Mouse (Mus musculus) midbrain, postnatal 0 days (tissue): ENCODE data around the gene Ryr2. TPM values are rescaled to one million over a fixed set of nuclear protein-coding genes. Genes with fewer than 3 reads are reported as not detected.

Experiments used
- ATAC-seq: fragments of 200-750 bp; cut with Nextera tagmentation; 2 replicates; pipeline ENCODE4 v1.8.0; 2017; ENCODE audit warnings: moderate number of reproducible peaks, mild to moderate bottlenecking, moderate TSS enrichment, moderate library complexity; ENCODE audit not compliant: low FRiP score
- DNase-seq: peaks from one replicate; pipeline ENCODE4 v3.0.0-alpha.2; 2015; ENCODE audit warnings: low spot score
- H3K27ac ChIP-seq: fragments of 300-500 bp; sonication (generic); 2 replicates; pipeline ENCODE4 v1.5.1; 2014; ENCODE audit warnings: low read depth, mild to moderate bottlenecking, low read length, mixed read lengths
- H3K27me3 ChIP-seq: fragments of 300-500 bp; sonication (generic); 2 replicates; pipeline ENCODE4 v1.6.1; 2014; ENCODE audit warnings: low read length, control low read depth, mixed read lengths; ENCODE audit not compliant: insufficient read depth
- H3K36me3 ChIP-seq: fragments of 300-500 bp; sonication (generic); 2 replicates; pipeline ENCODE4 v1.6.1; 2014; ENCODE audit warnings: low read length, control low read depth, mixed read lengths; ENCODE audit not compliant: insufficient read depth
- H3K4me1 ChIP-seq: fragments of 300-500 bp; sonication (generic); 2 replicates; pipeline ENCODE4 v1.6.1; 2014; ENCODE audit warnings: mild to moderate bottlenecking, control low read depth, antibody characterized with exemption, low read length, mixed read lengths; ENCODE audit not compliant: insufficient read depth
- H3K4me2 ChIP-seq: fragments of 300-500 bp; sonication (generic); 2 replicates; pipeline ENCODE4 v1.6.1; 2014; ENCODE audit warnings: low read depth, mild to moderate bottlenecking, low read length, mixed read lengths; ENCODE audit not compliant: poor library complexity, severe bottlenecking
- H3K4me3 ChIP-seq: fragments of 300-500 bp; sonication (generic); 2 replicates; pipeline ENCODE4 v1.5.1; 2014; ENCODE audit warnings: low read depth, mild to moderate bottlenecking, low read length, moderate library complexity
- H3K9ac ChIP-seq: fragments of 300-500 bp; sonication (generic); replicated peaks from 2 replicates; pipeline ENCODE4 v1.6.1; 2014; ENCODE audit warnings: mild to moderate bottlenecking, low read length, moderate library complexity, mixed read lengths; ENCODE audit not compliant: poor library complexity, severe bottlenecking
- H3K9me3 ChIP-seq: fragments of 300-500 bp; sonication (generic); 2 replicates; pipeline ENCODE4 v1.6.1; 2016; ENCODE audit warnings: low read length, control low read depth
- CTCF ChIP-seq: IDR thresholded peaks from 2 replicates; pipeline ENCODE4 v1.5.1; 2016; ENCODE audit warnings: antibody characterized with exemption, mild to moderate bottlenecking
- WGBS: fragments of 180-500 bp; shearing (Covaris S2); extraction: QIAGEN DNeasy Blood & Tissue Kit; methylation state at CpG from one replicate; pipeline ENCODE4 v1.1.7; 2014; 5-methylcytosine and 5-hydroxymethylcytosine counted together
- polyA plus RNA-seq: library from polyadenylated mRNA; unstranded; fragments of >200 nt; fragmentation: Nextera tagmentation; extraction: Ambion mirVana; gene quantifications from 2 replicates; pipeline ENCODE4 v1.2.1, GENCODE M21; 2015
- total RNA-seq: library from RNA; depleted of rRNA; stranded (reverse); fragments of >200 nt; gene quantifications from 2 replicates; pipeline ENCODE4 v1.2.3, GENCODE M21; 2014; rRNA removed

Ryr2 gene
- total and polyA plus RNA-seq, 2 experiments from 2014 or later: 3.5 to 22.5 TPM

DNA sequence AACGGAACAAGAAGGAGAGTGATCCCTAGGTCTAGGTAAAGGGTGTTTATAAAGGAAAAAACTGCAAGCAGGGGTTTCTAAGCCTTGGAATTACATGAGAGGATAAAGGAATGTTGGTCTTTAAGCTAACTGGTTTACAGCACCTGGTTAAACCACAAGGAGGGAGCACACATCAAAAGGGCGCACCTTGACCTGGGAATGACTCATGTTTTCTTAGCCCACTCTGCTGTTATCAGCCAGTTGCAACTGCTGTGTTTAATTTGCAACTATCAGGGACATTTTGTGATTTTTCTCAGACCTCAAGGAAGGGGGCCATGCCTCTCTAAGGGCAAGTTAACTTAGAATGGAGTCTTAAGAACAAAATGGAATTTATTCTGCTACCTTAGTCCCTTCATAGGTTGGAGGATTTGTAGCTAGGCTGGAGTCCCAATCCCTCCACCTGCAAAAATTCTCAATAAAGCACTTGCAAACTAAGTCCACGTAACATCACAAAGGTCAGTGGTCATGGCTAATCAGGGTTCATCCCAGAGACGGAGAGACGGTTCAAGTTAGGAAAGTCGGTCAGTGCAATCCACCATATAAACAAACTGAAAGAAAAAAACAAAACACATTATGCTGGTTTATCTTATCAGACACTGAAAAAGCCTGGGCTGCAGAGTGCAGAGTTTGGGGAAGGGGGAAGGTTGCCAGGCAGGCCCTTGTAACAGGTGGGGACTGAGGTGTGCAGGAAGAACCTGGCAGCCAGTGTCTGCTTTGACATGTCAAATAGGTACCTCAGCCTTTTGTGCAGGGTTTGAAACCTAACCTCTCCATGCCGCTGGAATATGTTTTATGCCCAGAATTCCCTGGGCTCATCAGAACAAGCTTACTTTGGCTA is 574.5 kb downstream of the Ryr2 start:
- Histone ChIP-seq H3K27ac (no peak overlapping the region), H3K9me3 (no peaks in the 10 kb centered on the region), H3K4me1 (no peaks in the 10 kb centered on the region), H3K9ac (no peak overlapping the region), H3K27me3 (no peaks in the 10 kb centered on the region), H3K4me2 (no peak overlapping the region), H3K4me3 (no peak overlapping the region), H3K36me3 (no peaks in the 10 kb centered on the region)
- DNase-seq: no peak
- no peak for ATAC-seq
- TF ChIP-seq CTCF: no peak
- WGBS: 90% methylated on average over 7 of the region's 7 CpGs

DNA sequence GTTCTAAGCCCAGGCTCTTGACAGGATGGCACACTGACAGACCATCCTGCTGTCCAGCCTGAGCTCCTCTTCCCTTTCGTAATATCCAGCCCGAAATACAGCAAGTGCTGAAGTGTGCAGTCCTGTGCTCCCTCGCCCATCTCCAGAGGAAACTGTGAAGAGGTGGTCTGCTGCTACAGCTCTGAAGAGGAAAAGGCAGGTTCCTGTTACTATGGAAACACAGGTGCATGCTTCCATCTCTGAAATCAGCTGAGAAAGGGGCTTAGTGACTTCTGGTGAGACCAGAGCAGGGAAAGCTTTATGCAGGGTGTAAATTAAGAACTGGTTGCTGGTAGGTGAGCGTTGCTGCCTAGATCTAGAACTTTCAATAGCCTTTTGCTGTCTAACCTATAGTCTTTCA is 583.1 kb downstream of the Ryr2 start:
- Histone ChIP-seq H3K36me3 (no peaks in the 10 kb centered on the region), H3K9me3 (no peaks in the 10 kb centered on the region), H3K4me3 (no peak overlapping the region), H3K27me3 (no peaks in the 10 kb centered on the region), H3K4me1 (no peaks in the 10 kb centered on the region), H3K27ac (no peak overlapping the region), H3K4me2 (no peak overlapping the region), H3K9ac (no peak overlapping the region)
- WGBS: 71% methylated on average over 4 of the region's 4 CpGs
- ATAC-seq (peak; percentile 68), DNase-seq (peak; percentile 46)
- no peak for TF ChIP-seq CTCF

DNA sequence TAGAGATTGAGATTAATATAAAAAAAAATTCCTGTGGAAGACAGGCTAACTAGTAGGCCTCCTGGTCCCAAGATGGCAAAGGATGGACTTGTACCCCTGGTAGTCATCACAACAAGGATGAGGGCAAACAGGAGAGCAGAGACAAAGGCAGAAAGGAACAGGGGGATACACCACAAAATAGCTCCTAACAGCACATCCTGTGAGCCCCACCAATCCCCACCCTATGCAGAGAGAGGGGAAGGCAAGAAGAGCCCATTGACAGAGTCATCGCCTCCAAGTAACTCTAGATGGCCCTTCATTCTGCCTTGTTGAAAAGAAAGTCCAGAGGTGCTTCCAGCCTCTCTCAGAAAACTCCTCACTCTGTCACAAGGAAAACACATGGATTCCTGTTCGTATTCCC is 586.0 kb downstream of the Ryr2 start:
- no peaks in the 10 kb centered on the region for H3K9me3 ChIP-seq
- ATAC-seq: no peak
- no peaks in the 10 kb centered on the region for H3K36me3 ChIP-seq
- WGBS: 86% methylated on average over 2 of the region's 2 CpGs
- H3K27me3 ChIP-seq: no peaks in the 10 kb centered on the region
- H3K4me1 ChIP-seq: no peaks in the 10 kb centered on the region
- H3K4me2 ChIP-seq: no peak overlapping the region
- no peak overlapping the region for H3K9ac ChIP-seq
- H3K27ac ChIP-seq: no peak overlapping the region
- no peak for TF ChIP-seq CTCF
- no peak for DNase-seq
- no peak overlapping the region for H3K4me3 ChIP-seq

DNA sequence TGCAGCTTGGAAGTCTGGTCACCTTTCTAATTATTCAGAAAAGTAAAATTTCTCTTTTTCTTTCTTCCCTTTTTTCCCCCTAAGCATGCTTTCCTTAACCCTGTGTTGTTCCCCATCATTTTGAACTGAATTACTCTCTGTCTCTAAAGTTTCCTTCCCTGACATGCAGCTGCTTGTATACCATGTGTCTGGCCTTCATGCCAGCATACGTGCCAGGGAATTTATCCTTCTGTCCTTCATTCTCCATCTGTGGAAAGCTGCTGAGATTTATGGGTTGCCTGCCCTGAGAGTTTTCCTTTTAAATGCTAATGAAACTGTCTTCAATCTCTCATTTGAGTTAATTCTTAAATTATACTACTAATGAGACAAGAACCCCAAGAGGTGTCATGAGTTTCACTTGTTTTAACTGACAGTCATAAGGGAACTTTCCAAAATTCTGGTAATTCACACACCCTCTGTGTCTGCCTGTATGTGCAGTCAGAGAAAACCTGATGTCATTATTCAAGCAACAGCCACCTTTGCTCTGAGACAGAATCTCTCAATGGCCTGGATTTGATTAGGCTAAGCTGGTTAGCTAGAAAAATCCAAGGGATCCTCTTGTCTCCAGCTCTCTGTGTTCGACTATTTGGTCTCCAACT is 595.1 kb downstream of the Ryr2 start:
- no peak for TF ChIP-seq CTCF
- Histone ChIP-seq H3K4me2 (no peak overlapping the region), H3K9ac (no peak overlapping the region), H3K27ac (no peak overlapping the region), H3K4me1 (no peaks in the 10 kb centered on the region), H3K27me3 (no peaks in the 10 kb centered on the region), H3K9me3 (no peaks in the 10 kb centered on the region), H3K36me3 (no peaks in the 10 kb centered on the region), H3K4me3 (no peak overlapping the region)
- DNase-seq: no peak
- ATAC-seq: no peak
- WGBS: 64% methylated on average over 2 of the region's 2 CpGs

Other genes starting within 250 kb of the Ryr2 start
- gene Mtr, start 151.2 kb upstream of the Ryr2 start, total RNA-seq: 6.3 and 6.9 TPM in 2 replicates
- 1.9 and 2.2 TPM in 2 replicates for gene Mtr, start 151.2 kb upstream of the Ryr2 start, polyA plus RNA-seq
- 5.7 and 8.6 TPM in 2 replicates for gene Actn2, start 233.8 kb upstream of the Ryr2 start, total RNA-seq
- gene Actn2, start 233.8 kb upstream of the Ryr2 start, polyA plus RNA-seq: 3.7 and 4.0 TPM in 2 replicates